Mouse (Mus musculus): ENCODE measurements at regions not wholly inside any gene's neighbourhood (a gene's known extent, or its start where the extent isn't known, plus 50 kb on each side); places are given as distances from the start of the nearest gene placed in this dataset.

GRCm38 (mm10) chr12:7328620-7329019 lies 648.8 kb upstream of the Apob start:
- no peak for ATAC-seq (ENCODE audit: low read depth)
- H3K9ac ChIP-seq, result no peak overlapping the region
- H3K27ac ChIP-seq (replicated peaks), result no peak overlapping the region
- no peak overlapping the region for H3K4me3 ChIP-seq
- H3K4me1 ChIP-seq (replicated peaks), result no peaks in the 10 kb centered on the region
- H3K4me2 ChIP-seq, result no peak overlapping the region
- H3K27me3 ChIP-seq, result no peaks in the 10 kb centered on the region
- no peaks in the 10 kb centered on the region for H3K9me3 ChIP-seq
- H3K36me3 ChIP-seq, result no peaks in the 10 kb centered on the region

Data from neural tube, embryonic 13.5 days (tissue).